Mouse (Mus musculus): ENCODE data around the gene Kdm6b. TPM values are rescaled to one million over a fixed set of nuclear protein-coding genes. Genes with fewer than 3 reads are reported as not detected.

The Kdm6b gene
- polyA plus RNA-seq, 1 experiment from 2014 or later, result 36.1 TPM

DNA sequence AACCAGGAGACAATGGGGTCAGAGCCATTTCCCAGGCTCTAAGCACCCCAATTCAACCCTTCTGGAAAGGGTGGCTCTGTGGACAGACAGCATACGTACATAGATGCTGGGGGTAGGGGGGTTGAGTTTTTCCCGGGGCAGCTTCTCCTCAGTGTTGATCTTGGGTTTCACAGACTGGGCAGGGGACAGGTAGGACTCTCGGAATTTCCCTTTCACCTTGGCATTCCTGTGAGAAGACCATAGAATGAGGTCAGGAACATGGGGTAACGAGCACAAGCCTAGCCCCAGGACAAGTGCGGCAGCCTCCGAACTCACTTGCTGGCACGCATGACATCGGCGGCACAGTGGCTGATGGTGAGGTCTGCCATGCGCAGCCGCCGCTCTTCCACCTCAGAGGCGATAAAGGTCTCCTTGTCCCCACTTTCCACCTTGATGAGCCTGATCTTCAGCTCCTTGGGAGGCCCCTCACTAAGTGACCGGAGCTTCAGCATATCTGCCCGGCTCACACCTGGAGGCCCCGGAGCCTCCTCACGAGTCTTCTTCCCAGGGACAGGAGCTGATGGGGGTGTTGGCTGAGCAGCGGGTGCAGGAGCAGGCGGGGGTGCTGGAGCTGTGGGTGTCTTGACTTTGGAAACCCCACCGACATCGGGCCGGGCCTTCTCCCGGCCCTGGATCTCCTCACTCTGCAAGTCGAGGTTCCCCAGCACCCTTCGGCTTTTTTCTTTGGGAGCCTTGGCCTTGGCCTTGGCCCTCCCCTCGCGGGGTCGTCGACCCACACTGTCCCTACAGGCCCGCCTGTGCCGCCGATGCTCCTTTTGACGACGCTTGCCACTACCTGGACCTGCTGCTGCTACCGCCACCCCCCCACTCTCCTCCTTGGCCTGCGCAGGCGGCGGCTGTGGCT, 9.5 kb downstream of the Kdm6b start:
- no peak for ATAC-seq (ENCODE audit: low FRiP score, low TSS enrichment)
- H3K9ac ChIP-seq (ENCODE audit: low read depth, low read length), result no peak overlapping the region
- WGBS, result 93% methylated on average over 38 of the region's 38 CpGs
- H3K4me2 ChIP-seq (replicated peaks; ENCODE audit: low read depth, low read length), result no peak overlapping the region
- H3K4me3 ChIP-seq (ENCODE audit: low read length), result no peak overlapping the region
- H3K27ac ChIP-seq (ENCODE audit: low read depth, low read length), result no peak overlapping the region
- peaks cover 18% of the 10 kb centered on the region for H3K4me1 ChIP-seq (ENCODE audit: control insufficient read depth, insufficient read depth, low read length)
- no peaks in the 10 kb centered on the region for H3K9me3 ChIP-seq (ENCODE audit: control insufficient read depth, low read length)
- no peaks in the 10 kb centered on the region for H3K27me3 ChIP-seq (ENCODE audit: control insufficient read depth, insufficient read depth, low read length)
- H3K36me3 ChIP-seq (ENCODE audit: control insufficient read depth, insufficient read depth, low read length), result peaks cover 86% of the 10 kb centered on the region

DNA sequence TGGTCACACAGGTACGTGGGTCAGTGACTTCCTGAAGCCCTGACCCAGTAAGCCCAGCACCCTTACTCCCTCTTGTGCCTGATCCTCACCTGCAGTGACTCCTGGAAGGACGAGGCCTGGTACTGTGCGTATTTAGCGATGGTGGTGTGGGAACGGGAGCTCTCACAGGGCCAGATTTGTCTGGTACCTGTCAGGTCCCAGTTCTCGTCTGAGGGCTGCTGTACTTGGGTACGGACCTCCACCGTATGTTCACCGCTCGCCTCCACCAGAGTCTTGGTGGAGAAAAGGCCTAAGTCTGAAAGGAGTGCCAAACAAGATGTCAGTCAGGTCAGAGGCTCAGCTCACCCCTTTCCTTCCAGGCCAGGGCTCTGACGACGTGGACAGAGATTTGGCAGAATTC, 11.5 kb downstream of the Kdm6b start:
- no peak for ATAC-seq (ENCODE audit: low FRiP score, low TSS enrichment)
- H3K4me3 ChIP-seq (ENCODE audit: low read length), result no peak overlapping the region
- no peaks in the 10 kb centered on the region for H3K9me3 ChIP-seq (ENCODE audit: control insufficient read depth, low read length)
- WGBS, result 81% methylated on average over 12 of the region's 12 CpGs
- H3K9ac ChIP-seq (ENCODE audit: low read depth, low read length), result no peak overlapping the region
- H3K4me1 ChIP-seq (ENCODE audit: control insufficient read depth, insufficient read depth, low read length), result peaks cover 24% of the 10 kb centered on the region; the same call in 1 of the 2 replicates
- peaks cover 74% of the 10 kb centered on the region for H3K36me3 ChIP-seq (ENCODE audit: control insufficient read depth, insufficient read depth, low read length)
- no peak overlapping the region for H3K4me2 ChIP-seq (replicated peaks; ENCODE audit: low read depth, low read length)
- no peak overlapping the region for H3K27ac ChIP-seq (ENCODE audit: low read depth, low read length)
- H3K27me3 ChIP-seq (ENCODE audit: control insufficient read depth, insufficient read depth, low read length), result no peaks in the 10 kb centered on the region; the same call in 1 of the 2 replicates

DNA sequence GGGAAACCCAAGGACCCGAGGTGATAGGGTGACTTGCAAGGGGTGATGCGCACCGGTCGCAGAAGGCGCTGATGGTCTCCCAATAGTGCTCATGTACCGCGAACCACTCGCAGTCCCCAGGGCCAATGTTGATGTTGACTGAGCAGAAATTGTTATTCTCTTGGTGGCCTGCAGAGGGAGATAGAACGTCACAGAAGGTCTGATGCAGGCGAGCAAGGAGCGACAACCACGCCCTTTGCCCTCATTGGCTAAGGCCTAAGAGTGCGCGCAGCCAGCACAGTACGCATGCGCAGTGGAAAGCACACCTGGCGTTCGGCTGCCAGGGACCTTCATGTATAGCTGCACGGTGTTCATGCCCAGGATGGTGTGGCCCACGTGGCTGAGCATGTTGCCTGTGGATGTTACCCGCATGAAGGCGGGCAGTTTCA, 12.3 kb downstream of the Kdm6b start:
- H3K9me3 ChIP-seq (ENCODE audit: control insufficient read depth, low read length), result no peaks in the 10 kb centered on the region
- no peak overlapping the region for H3K27ac ChIP-seq (ENCODE audit: low read depth, low read length)
- peaks cover 66% of the 10 kb centered on the region for H3K36me3 ChIP-seq (ENCODE audit: control insufficient read depth, insufficient read depth, low read length)
- H3K4me1 ChIP-seq (ENCODE audit: control insufficient read depth, insufficient read depth, low read length), result peaks cover 31% of the 10 kb centered on the region; the same call in 1 of the 2 replicates
- 21% methylated on average over 22 of the region's 22 CpGs for whole genome bisulfite sequencing
- no peak overlapping the region for H3K4me3 ChIP-seq (ENCODE audit: low read length)
- ATAC-seq (ENCODE audit: low FRiP score, low TSS enrichment), result peak; percentile 74
- no peak overlapping the region for H3K4me2 ChIP-seq (replicated peaks; ENCODE audit: low read depth, low read length)
- no peak overlapping the region for H3K9ac ChIP-seq (ENCODE audit: low read depth, low read length)
- H3K27me3 ChIP-seq (ENCODE audit: control insufficient read depth, insufficient read depth, low read length), result no peaks in the 10 kb centered on the region; the same call in 1 of the 2 replicates

DNA sequence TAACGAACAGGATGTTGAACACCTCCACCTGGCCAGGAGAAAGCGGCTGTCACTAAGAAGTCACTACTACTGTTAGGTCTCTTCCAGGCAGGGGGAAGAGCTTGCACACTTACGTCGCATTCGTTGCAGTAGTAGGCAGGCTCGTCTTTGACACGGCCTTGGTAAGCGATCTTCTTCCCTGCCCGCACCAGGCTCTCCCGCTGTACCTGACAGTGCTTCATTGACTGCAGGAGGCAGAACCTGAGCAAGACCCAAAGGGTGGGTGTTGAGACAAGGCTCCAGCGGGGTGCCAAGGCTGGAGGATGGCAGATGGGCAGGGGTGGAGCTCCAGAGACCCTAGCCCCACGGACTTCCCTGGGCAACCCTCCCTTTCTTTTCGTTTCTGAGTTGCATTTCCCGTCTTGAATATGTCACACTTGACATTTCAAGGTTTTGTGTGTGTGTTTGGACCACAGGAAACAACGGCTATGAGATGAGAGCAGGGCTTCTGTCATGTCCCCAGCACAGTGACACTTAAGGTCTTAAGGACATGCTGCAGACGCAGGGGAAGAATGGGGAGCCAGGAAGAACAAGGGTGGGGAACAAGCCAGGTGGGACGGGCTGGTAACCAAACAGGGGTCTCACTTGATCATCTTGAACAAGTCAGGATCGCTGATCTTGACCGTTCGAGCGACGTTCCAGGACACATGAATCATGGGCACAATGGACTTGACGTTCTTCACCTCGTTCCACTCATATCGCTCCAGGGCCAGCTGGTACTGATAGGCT, 13.2 kb downstream of the Kdm6b start:
- Histone ChIP-seq H3K4me1 (ENCODE audit: control insufficient read depth, insufficient read depth, low read length) (peaks cover 31% of the 10 kb centered on the region; the same call in 1 of the 2 replicates), H3K27me3 (ENCODE audit: control insufficient read depth, insufficient read depth, low read length) (no peaks in the 10 kb centered on the region; the same call in 1 of the 2 replicates), H3K9me3 (ENCODE audit: control insufficient read depth, low read length) (no peaks in the 10 kb centered on the region), H3K4me2 (replicated peaks; ENCODE audit: low read depth, low read length) (peak overlapping the region; percentile 26), H3K36me3 (ENCODE audit: control insufficient read depth, insufficient read depth, low read length) (peaks cover 56% of the 10 kb centered on the region), H3K9ac (ENCODE audit: low read depth, low read length) (no peak overlapping the region), H3K27ac (ENCODE audit: low read depth, low read length) (no peak overlapping the region), H3K4me3 (ENCODE audit: low read length) (no peak overlapping the region)
- 73% methylated on average over 25 of the region's 25 CpGs for WGBS
- ATAC-seq (ENCODE audit: low FRiP score, low TSS enrichment), result no peak

GRCm38 (mm10) chr11:69399201-69400082, 14.0 kb downstream of the Kdm6b start:
- Histone ChIP-seq H3K9me3 (ENCODE audit: control insufficient read depth, low read length) (no peaks in the 10 kb centered on the region), H3K27me3 (ENCODE audit: control insufficient read depth, insufficient read depth, low read length) (no peaks in the 10 kb centered on the region; the same call in 1 of the 2 replicates), H3K27ac (ENCODE audit: low read depth, low read length) (peak overlapping the region; percentile 37; the same call in 1 of the 2 replicates), H3K4me1 (ENCODE audit: control insufficient read depth, insufficient read depth, low read length) (peaks cover 31% of the 10 kb centered on the region; the same call in 1 of the 2 replicates), H3K4me2 (replicated peaks; ENCODE audit: low read depth, low read length) (peak overlapping the region; percentile 26), H3K9ac (ENCODE audit: low read depth, low read length) (peak overlapping the region; percentile 45; the same call in 1 of the 2 replicates), H3K4me3 (ENCODE audit: low read length) (peak overlapping the region; percentile 10; the same call in 1 of the 2 replicates), H3K36me3 (ENCODE audit: control insufficient read depth, insufficient read depth, low read length) (peaks cover 48% of the 10 kb centered on the region)
- 30% methylated on average over 66 of the region's 66 CpGs for WGBS
- no peak for ATAC-seq (ENCODE audit: low FRiP score, low TSS enrichment)

DNA sequence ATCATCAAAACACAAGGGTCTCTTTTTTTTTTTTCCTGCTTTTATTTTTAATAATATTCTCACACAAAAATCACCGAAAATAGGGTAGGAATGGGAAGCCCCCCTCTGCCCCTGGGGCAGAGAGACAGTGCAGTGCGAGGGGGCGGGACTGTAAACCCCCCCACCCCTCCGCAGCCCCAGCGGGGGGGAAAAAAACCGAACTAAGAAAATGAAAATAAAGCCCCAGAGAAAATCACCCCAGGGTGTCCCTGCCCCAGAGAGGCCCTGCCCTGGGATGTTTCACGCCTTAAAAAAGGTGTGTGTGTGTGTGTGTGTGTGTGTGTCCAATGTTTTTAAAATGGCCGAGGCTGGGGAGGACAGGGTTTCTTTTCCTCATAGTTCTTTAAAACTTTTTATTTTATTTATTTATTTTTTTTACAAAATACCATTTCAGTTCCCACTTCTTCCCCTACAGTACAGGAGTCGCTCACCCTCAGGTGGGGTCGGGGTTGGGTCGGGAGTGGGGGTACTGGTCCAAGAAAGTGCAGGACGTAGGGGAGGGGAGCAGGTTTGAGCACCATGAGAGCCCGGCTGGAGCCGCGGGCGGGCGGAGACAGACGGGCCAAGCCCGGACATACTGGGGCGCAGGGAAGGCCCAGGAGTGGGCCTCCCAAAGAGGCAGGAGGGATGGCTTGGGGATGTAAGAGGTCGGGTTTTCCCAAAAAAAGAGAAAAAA, 14.8 kb downstream of the Kdm6b start:
- H3K27me3 ChIP-seq (ENCODE audit: control insufficient read depth, insufficient read depth, low read length), result no peaks in the 10 kb centered on the region; the same call in 1 of the 2 replicates
- H3K36me3 ChIP-seq (ENCODE audit: control insufficient read depth, insufficient read depth, low read length), result peaks cover 40% of the 10 kb centered on the region
- H3K9me3 ChIP-seq (ENCODE audit: control insufficient read depth, low read length), result no peaks in the 10 kb centered on the region
- H3K4me2 ChIP-seq (replicated peaks; ENCODE audit: low read depth, low read length), result peak overlapping the region; percentile 79
- 31% methylated on average over 21 of the region's 21 CpGs for WGBS
- no peak overlapping the region for H3K9ac ChIP-seq (ENCODE audit: low read depth, low read length)
- H3K4me3 ChIP-seq (ENCODE audit: low read length), result no peak overlapping the region; the same call in 1 of the 2 replicates
- peak overlapping the region; percentile 37; the same call in 1 of the 2 replicates for H3K27ac ChIP-seq (ENCODE audit: low read depth, low read length)
- no peak for ATAC-seq (ENCODE audit: low FRiP score, low TSS enrichment)
- H3K4me1 ChIP-seq (ENCODE audit: control insufficient read depth, insufficient read depth, low read length), result peaks cover 35% of the 10 kb centered on the region; the same call in 1 of the 2 replicates

DNA sequence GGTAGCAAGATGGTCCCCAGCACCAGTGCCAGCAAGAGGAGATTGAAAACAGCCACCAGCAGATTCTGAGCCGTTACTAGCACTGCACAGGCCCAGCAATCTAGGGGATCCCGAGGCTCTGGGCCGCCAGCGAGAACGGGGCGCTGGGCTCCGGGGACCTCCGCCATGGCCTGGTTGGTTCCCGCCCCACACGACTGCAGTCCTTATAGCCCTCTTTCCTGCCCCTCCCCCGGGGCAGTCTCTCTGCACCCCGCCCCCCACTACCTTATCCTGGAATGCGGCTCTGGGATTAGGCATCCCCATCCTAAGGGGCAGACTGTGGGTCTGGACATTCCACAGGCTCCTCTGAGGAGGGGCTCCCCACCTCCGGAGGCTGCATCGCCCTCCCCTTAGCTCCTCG, 15.4 kb downstream of the Kdm6b start, which contains the start of gene Tmem88:
Gene Tmem88 (minus strand): TSS at position 176 of the 400 bp plus-strand sequence.
- H3K36me3 ChIP-seq (ENCODE audit: control insufficient read depth, insufficient read depth, low read length), result peaks cover 34% of the 10 kb centered on the region
- H3K9ac ChIP-seq (ENCODE audit: low read depth, low read length), result peak within 1 kb of the TSS; percentile 85
- H3K27me3 ChIP-seq (ENCODE audit: control insufficient read depth, insufficient read depth, low read length), result no peaks in the 10 kb centered on the region; the same call in 1 of the 2 replicates
- 15% methylated on average over 11 of the region's 16 CpGs for WGBS
- no peaks in the 10 kb centered on the region for H3K9me3 ChIP-seq (ENCODE audit: control insufficient read depth, low read length)
- H3K4me1 ChIP-seq (ENCODE audit: control insufficient read depth, insufficient read depth, low read length), result peaks cover 35% of the 10 kb centered on the region; the same call in 1 of the 2 replicates
- no peak for ATAC-seq (ENCODE audit: low FRiP score, low TSS enrichment)
- peak within 1 kb of the TSS; percentile 79 for H3K4me2 ChIP-seq (replicated peaks; ENCODE audit: low read depth, low read length)
- H3K4me3 ChIP-seq (ENCODE audit: low read length), result peak within 1 kb of the TSS; percentile 72
- peak within 1 kb of the TSS; percentile 37 for H3K27ac ChIP-seq (ENCODE audit: low read depth, low read length)
